Mouse (Mus musculus) embryonic fibroblast, embryonic 13.5 days (primary cell): ENCODE measurements around the gene Ggnbp2. TPM values are rescaled to one million over a fixed set of nuclear protein-coding genes. Genes with fewer than 3 reads are reported as not detected.
A peak's percentile ranks its signal among the peaks of the same experiment; 100 is the strongest.

Experiments used
- H3K27ac ChIP-seq: 2 replicates; pipeline ENCODE4 v1.5.1; 2012; ENCODE audit warnings: low read length, control low read depth, inconsistent platforms; ENCODE audit not compliant: insufficient read depth
- H3K4me1 ChIP-seq: 2 replicates; pipeline ENCODE4 v1.6.1; 2011; ENCODE audit warnings: low read length; ENCODE audit not compliant: control insufficient read depth, insufficient read depth
- H3K4me3 ChIP-seq: 2 replicates; pipeline ENCODE4 v1.5.1; 2011; ENCODE audit warnings: mild to moderate bottlenecking, control low read depth, low read length; ENCODE audit not compliant: insufficient read depth
- CTCF ChIP-seq: IDR thresholded peaks from 2 replicates; pipeline ENCODE4 v1.5.1; 2011; ENCODE audit warnings: mild to moderate bottlenecking, control low read depth, low read length, moderate library complexity, borderline replicate concordance; ENCODE audit not compliant: insufficient read depth
- POLR2A ChIP-seq: IDR thresholded peaks from 2 replicates; pipeline ENCODE4 v1.6.1; 2011; ENCODE audit warnings: low read depth, mild to moderate bottlenecking, control low read depth, low read length, moderate library complexity
- polyA plus RNA-seq: library from polyadenylated mRNA; stranded (reverse); fragments of >200 nt; gene quantifications from 2 replicates; pipeline ENCODE4 v1.2.4, GENCODE M21; 2011; ENCODE audit warnings: low read depth; ENCODE audit not compliant: missing spikeins, insufficient read length

Ggnbp2 gene
- 87.3 and 105 TPM in 2 replicates for polyA plus RNA-seq

GRCm38 (mm10) chr11:84870337-84871043 is at the start of gene Ggnbp2:
Gene Ggnbp2 (minus strand): TSS chr11:84870817.
- Histone ChIP-seq H3K4me3 (peak within 1 kb of the TSS; percentile 99), H3K4me1 (peaks cover 2% of the 10 kb centered on the region; the same call in 1 of the 2 replicates), H3K27ac (peak within 1 kb of the TSS; percentile 100)
- TF ChIP-seq POLR2A (peak; percentile 81), CTCF (no peak)

- H3K4me3 ChIP-seq: no peak overlapping the region
- TF ChIP-seq POLR2A: no peak
- TF ChIP-seq CTCF: no peak
- H3K4me1 ChIP-seq: peaks cover 5% of the 10 kb centered on the region; the same call in 1 of the 2 replicates
- H3K27ac ChIP-seq: no peak overlapping the region
These were observed 49.3 kb upstream of the Ggnbp2 start for GRCm38 (mm10) chr11:84919951-84920350.

- Histone ChIP-seq H3K4me3 (no peak overlapping the region), H3K4me1 (peaks cover 5% of the 10 kb centered on the region; the same call in 1 of the 2 replicates), H3K27ac (no peak overlapping the region)
- TF ChIP-seq CTCF: no peak
- no peak for TF ChIP-seq POLR2A
These were observed 48.7 kb upstream of the Ggnbp2 start for GRCm38 (mm10) chr11:84919276-84919675.

GRCm38 (mm10) chr11:84918425-84918824 is 47.8 kb upstream of the Ggnbp2 start:
- TF ChIP-seq CTCF (peak; percentile 90), POLR2A (no peak)
- Histone ChIP-seq H3K27ac (no peak overlapping the region), H3K4me3 (no peak overlapping the region)

GRCm38 (mm10) chr11:84916703-84917300 is 46.2 kb upstream of the Ggnbp2 start:
- Histone ChIP-seq H3K27ac (peak overlapping the region; percentile 75), H3K4me3 (peak overlapping the region; percentile 9; the same call in 1 of the 2 replicates), H3K4me1 (peaks cover 5% of the 10 kb centered on the region)
- no peak for TF ChIP-seq CTCF
- 0 out of 2 replicates have a peak, but pooled peaks have one; percentile 27 for TF ChIP-seq POLR2A

More at GRCm38 (mm10) chr11:84918425-84918824, 47.8 kb upstream of the Ggnbp2 start:
- peaks cover 5% of the 10 kb centered on the region; the same call in 1 of the 2 replicates for H3K4me1 ChIP-seq

- Histone ChIP-seq H3K4me1 (peaks cover 5% of the 10 kb centered on the region), H3K27ac (peak within 1 kb of the TSS; percentile 75), H3K4me3 (peak within 1 kb of the TSS; percentile 97)
- TF ChIP-seq CTCF (no peak), POLR2A (peak; percentile 55)
These were observed 45.6 kb upstream of the Ggnbp2 start, which contains the start of gene Znhit3 for GRCm38 (mm10) chr11:84916053-84916702. Gene Znhit3 (minus strand): TSS chr11:84916366.

GRCm38 (mm10) chr11:84914673-84915072 is 44.1 kb upstream of the Ggnbp2 start:
- Histone ChIP-seq H3K4me1 (peaks cover 5% of the 10 kb centered on the region), H3K27ac (no peak overlapping the region), H3K4me3 (no peak overlapping the region)
- TF ChIP-seq POLR2A (no peak), CTCF (no peak)

- Histone ChIP-seq H3K4me1 (no peaks in the 10 kb centered on the region; the same call in 1 of the 2 replicates), H3K4me3 (no peak overlapping the region), H3K27ac (no peak overlapping the region)
- TF ChIP-seq POLR2A (no peak), CTCF (no peak)
These were observed 39.8 kb upstream of the Ggnbp2 start for GRCm38 (mm10) chr11:84910411-84910810.

- Histone ChIP-seq H3K4me3 (no peak overlapping the region), H3K27ac (no peak overlapping the region), H3K4me1 (no peaks in the 10 kb centered on the region; the same call in 1 of the 2 replicates)
- TF ChIP-seq CTCF (no peak), POLR2A (no peak)
These were observed 37.9 kb upstream of the Ggnbp2 start for GRCm38 (mm10) chr11:84908480-84908879.
